Mouse (Mus musculus) embryo, embryonic 9.5 days (tissue): Measurements from ENCODE around the gene Nme3.

Experiments used
- DNase-seq: peaks from one replicate; pipeline ENCODE4 v3.0.0-alpha.2; 2017; ENCODE audit errors: extremely low spot score

The Nme3 gene

GRCm38 (mm10) chr17:24896241-24896992 lies at the start of gene Nme3:
TSS of gene Nme3 (plus strand) at chr17:24896500.
- DNase-seq = peak; percentile 85

GRCm38 (mm10) chr17:24847386-24847785 lies 48.9 kb upstream of the Nme3 start:
- no peak for DNase-seq

GRCm38 (mm10) chr17:24848600-24849031 lies 47.7 kb upstream of the Nme3 start:
- no peak for DNase-seq

GRCm38 (mm10) chr17:24849733-24850064 lies 46.6 kb upstream of the Nme3 start:
- DNase-seq = no peak

GRCm38 (mm10) chr17:24850065-24850772 lies 46.1 kb upstream of the Nme3 start, which contains the start of gene Fahd1:
TSS of gene Fahd1 (minus strand) at chr17:24850364.
- DNase-seq = peak; percentile 97

- DNase-seq = no peak
These were observed 45.5 kb upstream of the Nme3 start for GRCm38 (mm10) chr17:24850773-24851127.

GRCm38 (mm10) chr17:24851381-24852125 lies 44.7 kb upstream of the Nme3 start:
- DNase-seq = no peak

- no peak for DNase-seq
These were observed 40.3 kb upstream of the Nme3 start for GRCm38 (mm10) chr17:24855838-24856464.

- DNase-seq = no peak
These were observed 39.7 kb upstream of the Nme3 start for GRCm38 (mm10) chr17:24856589-24856988.

GRCm38 (mm10) chr17:24857831-24858470 lies 38.3 kb upstream of the Nme3 start:
- DNase-seq = no peak

GRCm38 (mm10) chr17:24858967-24859366 lies 37.3 kb upstream of the Nme3 start:
- no peak for DNase-seq

GRCm38 (mm10) chr17:24860076-24860475 lies 36.2 kb upstream of the Nme3 start:
- DNase-seq = no peak

GRCm38 (mm10) chr17:24861785-24862184 lies 34.5 kb upstream of the Nme3 start:
- DNase-seq = no peak

GRCm38 (mm10) chr17:24865776-24866175 lies 30.5 kb upstream of the Nme3 start, which contains the start of gene Igfals:
TSS of gene Igfals (plus strand) at chr17:24865997.
- no peak for DNase-seq

GRCm38 (mm10) chr17:24867914-24868313 lies 28.4 kb upstream of the Nme3 start:
- DNase-seq = no peak

- no peak for DNase-seq
These were observed 22.4 kb upstream of the Nme3 start for GRCm38 (mm10) chr17:24873695-24874404.

GRCm38 (mm10) chr17:24874405-24874745 lies 21.9 kb upstream of the Nme3 start:
- no peak for DNase-seq

GRCm38 (mm10) chr17:24874989-24875388 lies 21.3 kb upstream of the Nme3 start:
- DNase-seq = no peak

- DNase-seq = no peak
These were observed 18.8 kb upstream of the Nme3 start for GRCm38 (mm10) chr17:24877336-24878116.

GRCm38 (mm10) chr17:24878117-24878397 lies 18.2 kb upstream of the Nme3 start:
- no peak for DNase-seq
